Mouse (Mus musculus): ENCODE measurements around the gene Chac1. TPM values are rescaled to one million over a fixed set of nuclear protein-coding genes. Genes with fewer than 3 reads are reported as not detected.

The Chac1 gene
- polyA plus RNA-seq (2021; fragmentation: Nextera tagmentation): 14.6 and 19.3 TPM in 2 replicates
- long read RNA-seq, experiment 1, transcript Chac1-201 (3 exons, 1,637 nt): major isoform, 23 of 23 reads
- long read RNA-seq, experiment 1, partial matches to known transcripts: 0 of 23 reads
- long read RNA-seq, experiment 1, other reads (novel, unspliced or antisense): 0 of 23 reads
- long read RNA-seq, experiment 2, transcript Chac1-201 (3 exons, 1,637 nt): major isoform, 12 of 14 reads
- long read RNA-seq, experiment 2, partial matches to known transcripts: 2 of 14 reads
- long read RNA-seq, experiment 2, other reads (novel, unspliced or antisense): 0 of 14 reads

DNA sequence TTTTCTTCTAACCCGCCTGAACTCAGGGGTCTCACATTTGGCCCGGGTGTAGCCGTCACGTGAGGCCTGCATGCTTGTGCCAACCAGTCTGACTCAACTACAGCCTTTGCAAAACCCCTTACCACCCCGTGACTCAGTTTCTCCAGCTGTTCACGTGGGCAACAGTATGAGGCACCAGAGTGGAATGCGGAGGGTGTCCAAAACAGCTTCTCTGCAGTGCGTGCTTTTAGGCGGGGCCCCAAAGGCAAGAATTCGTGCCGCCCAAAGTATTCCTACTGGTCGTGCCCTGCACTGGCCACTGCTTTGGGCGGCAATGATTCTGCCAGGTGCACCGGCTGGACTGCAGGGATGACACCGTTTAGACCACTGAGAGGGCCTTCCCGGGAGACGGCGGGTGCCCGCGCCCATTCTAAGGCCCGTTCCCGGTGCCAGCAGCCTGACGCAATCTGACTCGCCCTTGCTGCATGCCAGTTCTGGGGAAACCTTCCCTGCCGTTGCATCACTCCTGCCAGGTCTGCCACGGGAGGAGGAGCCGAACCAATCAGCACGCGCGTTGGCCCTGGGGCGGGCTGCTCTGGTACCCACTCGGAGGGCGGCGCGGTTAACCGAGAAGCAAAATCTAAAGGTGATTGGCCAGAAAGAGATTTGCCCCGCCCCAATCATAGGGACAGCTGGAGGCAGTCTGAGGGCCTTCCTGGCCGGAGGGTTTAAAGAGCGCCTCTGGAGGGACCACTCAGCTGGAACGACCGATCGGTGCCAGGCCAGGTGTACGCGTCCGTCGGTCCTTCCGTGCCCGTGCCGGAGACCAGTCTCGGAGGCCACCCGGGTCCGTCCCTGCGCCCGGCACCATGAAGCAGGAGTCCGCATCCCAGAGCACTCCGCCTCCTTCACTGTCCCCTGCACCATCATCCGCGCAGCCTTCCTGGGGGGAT is at the start of gene Chac1:
Gene Chac1 (plus strand): TSS at position 675 of the 932 bp plus-strand sequence.

DNA sequence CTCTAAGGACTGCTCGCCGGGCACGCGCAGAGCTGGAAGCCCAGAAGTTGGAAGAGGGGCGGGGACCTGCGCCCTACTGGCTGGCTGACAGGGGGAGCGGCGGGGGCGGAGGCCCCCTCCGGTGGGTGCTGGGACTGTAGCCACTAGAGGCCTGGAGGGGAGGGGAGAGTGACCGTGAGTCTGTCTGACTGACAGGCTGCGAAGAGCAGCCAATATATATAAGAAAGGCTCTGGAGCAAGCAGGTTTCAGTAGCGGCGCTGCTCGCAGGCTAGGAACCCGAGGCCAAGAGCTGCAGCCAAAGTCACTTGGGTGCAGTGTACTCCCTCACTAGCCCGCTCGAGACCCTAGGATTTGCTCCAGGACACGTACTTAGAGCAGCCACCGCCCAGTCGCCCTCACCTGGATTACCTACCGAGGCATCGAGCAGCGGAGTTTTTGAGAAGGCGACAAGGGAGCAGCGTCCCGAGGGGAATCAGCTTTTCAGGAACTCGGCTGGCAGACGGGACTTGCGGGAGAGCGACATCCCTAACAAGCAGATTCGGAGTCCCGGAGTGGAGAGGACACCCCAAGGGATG is 25.4 kb upstream of the Chac1 start, which contains the start of gene Dll4:
Gene Dll4 (plus strand): TSS at position 217 of the 576 bp plus-strand sequence.

Other genes starting within 250 kb of the Chac1 start
- 0.80 TPM in 2 replicates for gene Rad51, start 238.4 kb upstream of the Chac1 start, polyA plus RNA-seq (2021; fragmentation: Nextera tagmentation)
- gene Rmdn3, start 194.2 kb upstream of the Chac1 start, polyA plus RNA-seq (2021; fragmentation: Nextera tagmentation): 35.9 and 39.0 TPM in 2 replicates
- 2.9 and 3.3 TPM in 2 replicates for gene Gchfr, start 183.5 kb upstream of the Chac1 start, polyA plus RNA-seq (2021; fragmentation: Nextera tagmentation)
- gene Gm14137, start 176.7 kb upstream of the Chac1 start, polyA plus RNA-seq (2021; fragmentation: Nextera tagmentation): 0.05 TPM in 1 of 2 replicates, not detected in the other
- 32.0 and 32.8 TPM in 2 replicates for gene Zfyve19, start 142.6 kb upstream of the Chac1 start, polyA plus RNA-seq (2021; fragmentation: Nextera tagmentation)
- 15.1 and 16.7 TPM in 2 replicates for gene Dnajc17, start 142.4 kb upstream of the Chac1 start, polyA plus RNA-seq (2021; fragmentation: Nextera tagmentation)
- gene Ppp1r14d, start 121.3 kb upstream of the Chac1 start, polyA plus RNA-seq (2021; fragmentation: Nextera tagmentation): not detected in 2 replicates
- 1.9 and 2.4 TPM in 2 replicates for gene Spint1, start 113.9 kb upstream of the Chac1 start, polyA plus RNA-seq (2021; fragmentation: Nextera tagmentation)
- gene Rhov, start 80.0 kb upstream of the Chac1 start, polyA plus RNA-seq (2021; fragmentation: Nextera tagmentation): 11.9 and 13.8 TPM in 2 replicates
- 16.4 TPM in 2 replicates for gene Vps18, start 62.5 kb upstream of the Chac1 start, polyA plus RNA-seq (2021; fragmentation: Nextera tagmentation)
- gene Dll4, start 25.4 kb upstream of the Chac1 start, polyA plus RNA-seq (2021; fragmentation: Nextera tagmentation): 0.56 and 0.72 TPM in 2 replicates
- 1.3 and 1.8 TPM in 2 replicates for gene Ino80, start 126.5 kb downstream of the Chac1 start, polyA plus RNA-seq (2021; fragmentation: Nextera tagmentation)
- 0.40 and 0.44 TPM in 2 replicates for gene Exd1, start 196.4 kb downstream of the Chac1 start, polyA plus RNA-seq (2021; fragmentation: Nextera tagmentation)
- 100 and 119 TPM in 2 replicates for gene Chp1, start 196.5 kb downstream of the Chac1 start, polyA plus RNA-seq (2021; fragmentation: Nextera tagmentation)

Measured in left cerebral cortex, adult 6 months (tissue).